Mouse (Mus musculus) bone marrow, adult 2 months (tissue): Measurements from ENCODE around the gene Ampd3.

Experiments used
- CTCF ChIP-seq: fragments of 200-500 bp; IDR thresholded peaks from 2 replicates; pipeline ENCODE4 v1.5.1; 2011; ENCODE audit warnings: low read length, control low read depth; ENCODE audit not compliant: control insufficient read depth, insufficient read depth
- POLR2A ChIP-seq: fragments of 200-500 bp; IDR thresholded peaks from 2 replicates; pipeline ENCODE4 v1.6.1; 2011; ENCODE audit warnings: low read depth, mild to moderate bottlenecking, control low read depth, low read length, borderline replicate concordance; ENCODE audit not compliant: control insufficient read depth

- no peak for TF ChIP-seq CTCF
- TF ChIP-seq POLR2A = no peak
These were observed 19.3 kb downstream of the Ampd3 start for GRCm38 (mm10) chr7:110787310-110787709.
